Mouse (Mus musculus) CH12.LX (cell line): ENCODE results near the gene Steap4. TPM values are rescaled to one million over a fixed set of nuclear protein-coding genes. Genes with fewer than 3 reads are reported as not detected.

Experiments used
- DNase-seq: peaks from one replicate; pipeline ENCODE4 v3.0.0-alpha.2; 2013; ENCODE audit errors: extremely low read depth
- H3K27ac ChIP-seq: 2 replicates; pipeline ENCODE4 v1.5.1; 2012; ENCODE audit warnings: low read depth, mild to moderate bottlenecking, control low read depth, moderate library complexity; ENCODE audit not compliant: insufficient read depth
- H3K27me3 ChIP-seq: replicated peaks from 2 replicates; pipeline ENCODE3; 2012; ENCODE audit warnings: inconsistent platforms
- H3K36me3 ChIP-seq, 2 experiments: replicated peaks in 1 of 2; 2 replicates each; pipeline versions ENCODE3 to v1.6.1; 2012; ENCODE audit warnings: inconsistent platforms in 1 of 2, low read length in 1 of 2, mild to moderate bottlenecking in 1 of 2, mixed read lengths in 1 of 2, moderate library complexity in 1 of 2; ENCODE audit not compliant: control insufficient read depth in 1 of 2, insufficient read depth in 1 of 2
- H3K4me1 ChIP-seq, 2 experiments: 2 replicates each; pipeline ENCODE4 v1.6.1; 2012; ENCODE audit warnings: inconsistent platforms in 1 of 2, moderate library complexity in 1 of 2; ENCODE audit not compliant: insufficient read depth in 2 of 2, control insufficient read depth in 1 of 2
- H3K4me2 ChIP-seq: 2 replicates; pipeline ENCODE4 v1.6.1; 2012; ENCODE audit warnings: low read depth, mild to moderate bottlenecking, control low read depth; ENCODE audit not compliant: poor library complexity, insufficient read depth, severe bottlenecking
- H3K4me3 ChIP-seq, 3 experiments: fragments of 150-350 bp in 1 of 3; sonication (generic) in 1 of 3; replicated peaks in 1 of 3; 2 replicates each; pipeline versions ENCODE3 to v1.5.1; 2011 to 2012; ENCODE audit warnings: low read depth in 2 of 3, low read length in 2 of 3, mild to moderate bottlenecking in 2 of 3, moderate library complexity in 2 of 3, control low read depth in 1 of 3, improper control_type of control experiment in 1 of 3, inconsistent platforms in 1 of 3, mixed read lengths in 1 of 3; ENCODE audit not compliant: poor library complexity in 1 of 3
- H3K79me2 ChIP-seq: replicated peaks from 2 replicates; pipeline ENCODE4 v1.6.1; 2012; ENCODE audit warnings: mild to moderate bottlenecking, moderate library complexity; ENCODE audit not compliant: control insufficient read depth, poor library complexity, insufficient read depth, severe bottlenecking; ENCODE audit errors: extremely low read depth
- H3K9ac ChIP-seq: 2 replicates; pipeline ENCODE4 v1.6.1; 2012; ENCODE audit warnings: low read depth, mild to moderate bottlenecking, control low read depth, moderate library complexity; ENCODE audit not compliant: insufficient read depth
- H3K9me3 ChIP-seq: replicated peaks from 2 replicates; pipeline ENCODE3; 2012; ENCODE audit warnings: low read length, inconsistent platforms, mixed read lengths
- BHLHE40 ChIP-seq: IDR thresholded peaks from 2 replicates; pipeline ENCODE4 v1.6.1; 2011; ENCODE audit warnings: mild to moderate bottlenecking, low read depth, low read length, improper control_type of control experiment
- CHD2 ChIP-seq: IDR thresholded peaks from 2 replicates; pipeline ENCODE4 v1.6.1; 2011; ENCODE audit warnings: low read length, improper control_type of control experiment
- E2F4 ChIP-seq: IDR thresholded peaks from 2 replicates; pipeline ENCODE4 v1.6.1; 2011; ENCODE audit warnings: low read depth, low read length, improper control_type of control experiment; ENCODE audit not compliant: insufficient replicate concordance
- ELF1 ChIP-seq: IDR thresholded peaks from 2 replicates; pipeline ENCODE4 v1.6.1; 2014; ENCODE audit warnings: low read depth, mild to moderate bottlenecking, inconsistent platforms, low read length, improper control_type of control experiment
- ETS1 ChIP-seq: conservative IDR thresholded peaks from 2 replicates; pipeline ENCODE4 v1.6.1; 2012; ENCODE audit warnings: low read depth, mild to moderate bottlenecking, inconsistent platforms, low read length, improper control_type of control experiment, moderate library complexity
- GABPA ChIP-seq: IDR thresholded peaks from 2 replicates; pipeline ENCODE4 v1.6.1; 2012; ENCODE audit warnings: low read depth, low read length, improper control_type of control experiment, inconsistent platforms; ENCODE audit not compliant: insufficient replicate concordance
- HCFC1 ChIP-seq: IDR thresholded peaks from 2 replicates; pipeline ENCODE4 v1.6.1; 2012; ENCODE audit warnings: low read depth, mild to moderate bottlenecking, inconsistent platforms, low read length, improper control_type of control experiment
- JUN ChIP-seq: IDR thresholded peaks from 2 replicates; pipeline ENCODE4 v1.6.1; 2011; ENCODE audit warnings: low read depth, mild to moderate bottlenecking, low read length, improper control_type of control experiment, moderate library complexity; ENCODE audit not compliant: insufficient read depth
- JUND ChIP-seq: conservative IDR thresholded peaks from 2 replicates; pipeline ENCODE4 v1.6.1; 2011; ENCODE audit warnings: low read depth, low read length, improper control_type of control experiment
- MAFK ChIP-seq: IDR thresholded peaks from 2 replicates; pipeline ENCODE4 v1.6.1; 2011; ENCODE audit warnings: low read length, improper control_type of control experiment; ENCODE audit not compliant: insufficient replicate concordance
- MAZ ChIP-seq: IDR thresholded peaks from 2 replicates; pipeline ENCODE4 v1.6.1; 2012; ENCODE audit warnings: low read depth, mild to moderate bottlenecking, inconsistent platforms, low read length, improper control_type of control experiment, moderate library complexity
- MXI1 ChIP-seq: IDR thresholded peaks from 2 replicates; pipeline ENCODE4 v1.6.1; 2011; ENCODE audit warnings: mild to moderate bottlenecking, low read depth, low read length, improper control_type of control experiment
- MYC ChIP-seq: IDR thresholded peaks from 2 replicates; pipeline ENCODE4 v1.6.1; 2011; ENCODE audit warnings: low read depth, mild to moderate bottlenecking, improper control_type of control experiment, low read length
- PAX5 ChIP-seq: IDR thresholded peaks from 2 replicates; pipeline ENCODE4 v1.6.1; 2012; ENCODE audit warnings: low read length, inconsistent platforms, mixed read lengths
- POLR2A ChIP-seq: IDR thresholded peaks from 2 replicates; pipeline ENCODE4 v1.6.1; 2011; ENCODE audit warnings: low read depth, mild to moderate bottlenecking, improper control_type of control experiment, low read length
- POLR2AphosphoS2 ChIP-seq: IDR thresholded peaks from 2 replicates; pipeline ENCODE4 v1.6.1; 2011; ENCODE audit warnings: low read depth, low read length, improper control_type of control experiment
- RAD21 ChIP-seq: IDR thresholded peaks from 2 replicates; pipeline ENCODE4 v1.6.1; 2011; ENCODE audit warnings: low read depth, mild to moderate bottlenecking, low read length, improper control_type of control experiment, moderate library complexity
- SIN3A ChIP-seq: IDR thresholded peaks from 2 replicates; pipeline ENCODE4 v1.6.1; 2012; ENCODE audit warnings: low read length, improper control_type of control experiment, inconsistent platforms
- SMC3 ChIP-seq: IDR thresholded peaks from 2 replicates; pipeline ENCODE4 v1.6.1; 2011; ENCODE audit warnings: low read depth, low read length, improper control_type of control experiment
- TBP ChIP-seq: conservative IDR thresholded peaks from 2 replicates; pipeline ENCODE4 v1.6.1; 2011; ENCODE audit warnings: low read depth, low read length, improper control_type of control experiment
- USF1 ChIP-seq: IDR thresholded peaks from 2 replicates; pipeline ENCODE4 v1.6.1; 2014; ENCODE audit warnings: low read depth, mild to moderate bottlenecking, inconsistent platforms, low read length, improper control_type of control experiment
- USF2 ChIP-seq: conservative IDR thresholded peaks from 2 replicates; pipeline ENCODE4 v1.6.1; 2011; ENCODE audit warnings: low read depth, low read length, improper control_type of control experiment
- ZMIZ1 ChIP-seq: IDR thresholded peaks from 2 replicates; pipeline ENCODE4 v1.6.1; 2012; ENCODE audit warnings: low read depth, mild to moderate bottlenecking, inconsistent platforms, low read length, improper control_type of control experiment
- dilution Hi-C: fragments of 300-500 bp; cut with MboI; formaldehyde crosslinking; loops from 2 replicates; pipeline ENCODE4 v1.14.3; 2020; ENCODE audit warnings: low sequenced_read_pairs; ENCODE audit not compliant: extremely low pct_unique_long_range_greater_than_20kb, extremely low pct_ligation_motif_present
- in situ Hi-C: fragments of 300-500 bp; cut with MboI; formaldehyde crosslinking; loops from 3 replicates; pipeline ENCODE4 v1.14.3; 2019; ENCODE audit warnings: low sequenced_read_pairs, low pct_ligation_motif_present, low pct_unique_long_range_greater_than_20kb, mixed read lengths
- polyA plus RNA-seq: library from polyadenylated mRNA; unstranded; fragments of >175 nt; gene quantifications from 2 replicates; pipeline ENCODE4 v1.2.1, GENCODE M21; 2012; ENCODE audit warnings: low read depth; ENCODE audit not compliant: insufficient read length
- total RNA-seq, 2 experiments: library from RNA; depleted of rRNA; stranded (reverse); fragments of 300-350 nt in 1 of 2; fragments of >200 nt in 1 of 2; gene quantifications; 2 replicates each; pipeline ENCODE4 v1.2.3; 2012 to 2014

Steap4 gene
- total and polyA plus RNA-seq, 3 experiments: 0.08 TPM; not detected in 2

DNA sequence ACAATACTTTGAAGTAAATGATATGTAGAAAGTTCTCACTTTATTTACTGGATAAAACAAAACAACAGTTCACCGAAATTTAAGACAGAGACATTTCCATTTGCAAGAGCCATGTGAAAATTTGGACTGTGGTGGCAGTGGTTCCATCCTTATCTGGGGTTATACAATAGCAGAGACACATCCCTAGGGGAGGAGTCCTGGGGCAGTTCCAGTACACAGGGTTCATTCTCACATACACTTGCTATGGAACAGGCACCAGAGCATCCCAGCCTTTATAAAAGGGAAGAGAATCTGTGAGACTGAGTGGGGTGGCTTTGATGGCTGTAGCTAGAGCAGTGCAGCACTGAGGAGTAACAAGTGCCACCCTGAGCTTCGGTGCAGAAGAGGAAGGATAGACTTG is 40.6 kb upstream of the Steap4 start:
- no peaks in the 10 kb centered on the region for H3K36me3 ChIP-seq
- in situ Hi-C loops (no loop called here), dilution Hi-C loops (no loop called here)
- H3K4me1 ChIP-seq: no peaks in the 10 kb centered on the region
- no peaks in the 10 kb centered on the region for H3K27me3 ChIP-seq
- H3K4me2 ChIP-seq: no peak overlapping the region
- DNase-seq: no peak
- no peaks in the 10 kb centered on the region for H3K9me3 ChIP-seq
- TF ChIP-seq USF2: no peak
- no peak for TF ChIP-seq SIN3A
- TF ChIP-seq HCFC1: no peak
- no peak for TF ChIP-seq GABPA
- no peak for TF ChIP-seq ELF1
- no peak for TF ChIP-seq TBP
- TF ChIP-seq CHD2: no peak
- TF ChIP-seq MYC: no peak
- TF ChIP-seq ETS1: no peak
- no peak for TF ChIP-seq MAFK
- TF ChIP-seq JUN: no peak
- TF ChIP-seq USF1: no peak
- no peak for TF ChIP-seq JUND
- TF ChIP-seq PAX5: no peak
- no peak for TF ChIP-seq SMC3
- TF ChIP-seq MXI1: no peak
- no peak for TF ChIP-seq BHLHE40
- TF ChIP-seq ZMIZ1: no peak
- TF ChIP-seq RAD21: no peak
- TF ChIP-seq, all 38 proteins: peak for 0
- no peak overlapping the region for H3K27ac ChIP-seq
- no peak overlapping the region for H3K4me3 ChIP-seq
- no peaks in the 10 kb centered on the region for H3K79me2 ChIP-seq
- no peak overlapping the region for H3K9ac ChIP-seq

DNA sequence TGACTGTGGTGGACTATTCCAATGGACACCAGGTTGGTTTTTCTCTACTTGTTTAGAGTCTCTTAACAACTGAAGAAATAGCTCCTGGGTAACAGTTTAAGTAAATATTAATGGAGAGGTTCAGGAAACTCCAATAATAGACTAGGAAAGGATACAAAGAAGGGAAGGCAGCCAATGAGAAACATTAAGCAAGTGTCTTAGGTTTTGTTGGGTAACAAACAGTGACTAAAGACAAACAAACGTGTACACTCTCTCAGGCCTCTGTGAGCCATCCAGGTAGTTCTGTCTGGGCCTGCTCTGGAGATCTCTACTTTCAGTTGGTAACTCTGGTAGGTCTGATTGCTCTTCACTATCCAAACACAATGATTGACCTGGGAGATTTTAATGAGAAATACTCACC is 37.5 kb upstream of the Steap4 start:
- Histone ChIP-seq H3K4me2 (no peak overlapping the region), H3K9me3 (no peaks in the 10 kb centered on the region), H3K4me3 (no peak overlapping the region), H3K36me3 (no peaks in the 10 kb centered on the region), H3K4me1 (no peaks in the 10 kb centered on the region), H3K27me3 (no peaks in the 10 kb centered on the region), H3K27ac (no peak overlapping the region), H3K79me2 (no peaks in the 10 kb centered on the region), H3K9ac (no peak overlapping the region)
- TF ChIP-seq MAFK (no peak), RAD21 (no peak), SMC3 (no peak), MAZ (no peak), POLR2A (no peak), E2F4 (no peak), POLR2AphosphoS2 (no peak), PAX5 (no peak), CHD2 (no peak), ETS1 (no peak), BHLHE40 (no peak)
- dilution Hi-C loops: no loop called here
- in situ Hi-C loops: no loop called here
- no peak for DNase-seq
